Mouse (Mus musculus) brain, embryonic 14.5 days (tissue): ENCODE results near the gene Mx1.

ENCODE experiments used
- CTCF ChIP-seq: fragments of 200-500 bp; IDR thresholded peaks from 2 replicates; pipeline ENCODE4 v1.5.1; 2012; ENCODE audit warnings: inconsistent platforms, mild to moderate bottlenecking, moderate library complexity, borderline replicate concordance; ENCODE audit not compliant: insufficient read depth, insufficient read length; ENCODE audit errors: extremely low read depth
- POLR2A ChIP-seq: fragments of 200-500 bp; IDR thresholded peaks from 2 replicates; pipeline ENCODE4 v1.6.1; 2012; ENCODE audit warnings: mild to moderate bottlenecking, inconsistent platforms, borderline replicate concordance; ENCODE audit not compliant: poor library complexity, insufficient read depth, insufficient read length, severe bottlenecking; ENCODE audit errors: extremely low read depth

DNA sequence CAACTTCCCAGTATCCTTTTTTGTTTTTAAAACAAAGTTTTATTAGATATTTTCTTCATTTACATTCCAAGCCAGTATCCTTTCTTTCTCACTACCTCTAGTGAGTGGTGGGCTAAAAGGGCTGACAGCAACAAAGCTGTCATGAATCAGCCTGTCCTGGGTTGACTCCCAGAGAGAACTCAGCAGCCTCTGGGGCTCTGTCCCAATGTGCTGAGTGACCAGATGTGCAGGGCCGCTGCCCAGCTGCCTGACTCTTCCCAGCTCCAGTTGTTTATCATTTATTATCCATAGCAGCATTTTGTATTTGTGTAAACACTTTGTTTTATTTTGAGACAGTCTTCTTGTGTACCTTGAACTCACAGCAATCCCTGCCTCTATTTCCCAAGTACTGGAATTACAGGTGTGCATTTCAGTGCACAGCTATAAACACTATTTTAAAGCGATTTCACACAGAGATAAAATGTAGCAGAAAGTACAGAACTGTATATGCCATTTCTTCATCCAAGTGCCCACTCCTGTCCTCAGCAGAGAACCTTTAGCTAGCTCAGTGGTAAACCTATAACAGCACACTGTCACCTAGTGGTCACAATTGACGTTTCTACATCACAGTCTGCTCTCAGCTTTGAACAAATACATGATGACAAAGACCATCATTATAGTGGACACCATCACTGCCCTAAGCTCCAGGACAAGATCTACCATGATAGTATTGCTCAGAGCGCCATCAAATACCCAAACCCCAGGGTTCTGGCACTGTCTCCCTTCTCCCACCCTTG is 3.7 kb upstream of the Mx1 start:
- peak; percentile 53; the same call in 1 of the 2 replicates for TF ChIP-seq CTCF
- no peak for TF ChIP-seq POLR2A
